Mouse (Mus musculus) embryo, embryonic 10.5 days (tissue): ENCODE data around the gene Eif2s2.
"Not testable (repeated sequence)": the region's sequence is repeated elsewhere in the genome, so short reads cannot be mapped to it uniquely, and the experiment has no call there.

Source experiments
- DNase-seq: peaks from one replicate; pipeline ENCODE4 v3.0.0-alpha.2; 2015; ENCODE audit warnings: low spot score

Gene Eif2s2

GRCm38 (mm10) chr2:154892201-154893044 is at the start of gene Eif2s2:
TSS of gene Eif2s2 (minus strand) at chr2:154892935.
- peak; percentile 99 for DNase-seq

DNA sequence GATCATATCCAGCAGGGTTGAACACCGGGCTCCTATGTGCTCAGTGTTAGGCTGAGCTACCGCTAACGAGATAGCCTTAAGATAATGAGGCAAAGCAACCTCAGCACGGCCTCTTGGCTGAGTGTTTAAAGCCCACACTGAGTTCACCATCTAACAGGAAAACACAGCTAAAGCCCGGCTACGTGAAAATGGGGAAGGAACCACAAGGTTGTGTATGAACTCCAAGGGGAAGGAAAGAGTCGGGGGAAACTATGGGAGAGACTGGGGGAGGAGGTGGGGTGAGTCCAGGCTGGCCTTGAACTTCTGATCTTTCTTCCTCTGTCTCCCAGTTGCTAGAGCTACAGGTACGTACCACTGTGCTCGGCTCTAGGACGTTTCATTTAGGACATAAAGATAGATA is 49.2 kb upstream of the Eif2s2 start:
- no peak for DNase-seq

DNA sequence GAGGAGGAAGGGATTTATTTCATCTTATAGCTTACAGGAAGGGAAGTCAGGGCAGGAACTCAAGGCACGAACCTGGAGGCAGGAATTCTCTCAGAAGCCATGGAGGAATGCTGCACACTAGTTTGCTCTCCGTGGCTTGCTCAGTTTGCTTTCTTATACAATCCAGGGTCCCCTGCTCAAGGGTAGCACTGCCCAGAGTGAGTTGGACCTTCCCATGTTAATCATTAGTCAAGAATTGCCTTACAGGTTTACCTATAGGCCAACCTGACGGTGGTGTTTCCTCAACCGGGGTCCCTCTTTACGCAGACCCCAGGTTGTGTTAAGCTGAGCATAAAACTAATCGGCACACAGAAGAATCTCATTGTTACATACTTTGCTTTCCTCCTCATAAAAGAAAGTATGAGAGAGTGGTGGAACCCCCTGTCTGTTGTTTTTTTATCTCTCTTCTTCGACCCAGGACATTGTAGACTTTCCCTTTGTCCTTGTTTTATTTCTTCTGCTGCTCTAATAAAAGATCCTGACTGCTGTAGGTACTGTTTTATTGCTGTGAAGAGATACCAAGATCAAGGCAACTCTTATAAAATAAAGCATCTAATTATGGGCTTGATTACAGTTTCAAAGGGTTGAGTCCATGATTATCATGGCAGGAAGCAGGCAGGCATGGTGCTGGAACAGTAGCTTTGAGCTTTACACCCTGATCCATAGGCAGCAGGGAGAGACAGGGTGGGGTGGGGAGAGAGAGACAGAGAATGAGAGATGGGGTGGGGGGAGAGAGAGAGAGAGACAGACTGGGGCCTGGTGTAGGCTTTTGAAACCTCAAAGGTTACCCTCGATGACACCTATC is 45.0 kb upstream of the Eif2s2 start:
- no peak for DNase-seq

- no peak for DNase-seq
Measured at GRCm38 (mm10) chr2:154936536-154937155, 43.9 kb upstream of the Eif2s2 start.

GRCm38 (mm10) chr2:154936106-154936505 is 43.4 kb upstream of the Eif2s2 start:
- DNase-seq = no peak

DNA sequence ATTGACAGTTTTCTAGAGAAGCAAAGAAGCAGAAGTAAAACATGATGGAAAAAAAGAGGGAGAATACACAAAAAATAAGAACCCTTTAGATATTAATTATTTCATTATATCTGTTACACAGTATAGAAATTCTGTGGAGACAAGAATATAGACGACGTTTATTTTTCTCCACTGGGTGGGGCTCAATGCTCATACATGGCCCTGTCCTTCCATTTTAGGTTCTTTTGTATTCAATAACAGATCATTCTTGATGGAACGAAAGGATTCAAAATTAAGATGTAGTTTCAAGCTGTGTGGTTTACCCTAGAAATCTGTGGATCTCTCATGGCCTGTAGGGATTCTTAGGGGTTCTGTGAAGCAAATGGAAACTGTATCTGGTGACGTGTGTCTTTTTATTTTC is 41.1 kb upstream of the Eif2s2 start:
- peak; percentile 49 for DNase-seq

GRCm38 (mm10) chr2:154928298-154928697 is 35.6 kb upstream of the Eif2s2 start:
- no peak for DNase-seq

DNA sequence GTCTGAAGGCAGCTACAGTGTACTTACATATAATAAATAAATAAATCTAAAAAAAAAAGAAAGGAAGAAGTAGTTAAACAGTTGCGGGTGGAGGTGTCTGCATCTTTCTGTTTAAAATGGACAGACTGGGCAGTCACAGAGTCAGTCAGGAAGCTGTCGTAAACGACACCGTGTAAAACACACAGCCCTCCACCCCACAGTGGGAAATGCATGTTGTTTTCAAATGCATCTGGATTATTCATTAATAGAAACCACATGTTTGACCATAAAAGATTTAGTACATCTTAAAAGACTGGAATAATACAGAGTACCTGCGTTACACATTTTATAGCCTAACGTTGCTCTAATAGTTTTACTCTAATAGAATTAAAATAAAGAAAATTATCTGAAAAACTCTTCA is 34.1 kb upstream of the Eif2s2 start:
- no peak for DNase-seq

GRCm38 (mm10) chr2:154925411-154926031 is 32.8 kb upstream of the Eif2s2 start:
- no peak for DNase-seq

- not testable (repeated sequence) for DNase-seq
Measured at GRCm38 (mm10) chr2:154922134-154922533, 29.4 kb upstream of the Eif2s2 start.

DNA sequence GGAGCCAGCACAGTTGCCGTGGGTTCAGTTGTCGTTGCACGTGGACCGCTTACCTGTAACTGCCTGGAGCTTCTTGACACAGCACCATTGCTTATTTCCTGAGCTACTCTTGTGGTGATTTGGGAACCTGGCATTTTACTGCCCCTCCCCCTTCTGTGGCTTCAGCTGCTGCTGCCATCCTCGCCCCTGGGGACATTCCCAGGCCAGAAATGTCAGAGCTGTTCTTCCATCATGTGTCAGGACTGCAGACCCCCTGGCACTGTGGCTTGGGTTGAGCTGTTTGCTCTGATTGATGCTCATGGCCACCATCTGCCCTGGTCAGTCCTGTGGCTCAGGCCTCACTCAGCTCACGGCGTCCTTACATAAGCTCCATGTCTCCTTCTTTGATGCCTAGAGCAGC is 28.2 kb upstream of the Eif2s2 start:
- DNase-seq = no peak

- DNase-seq = no peak
Measured at GRCm38 (mm10) chr2:154917866-154918641, 25.3 kb upstream of the Eif2s2 start.

GRCm38 (mm10) chr2:154916547-154916946 is 23.8 kb upstream of the Eif2s2 start:
- peak; percentile 81 for DNase-seq

GRCm38 (mm10) chr2:154915922-154916541 is 23.3 kb upstream of the Eif2s2 start:
- peak; percentile 33 for DNase-seq

DNA sequence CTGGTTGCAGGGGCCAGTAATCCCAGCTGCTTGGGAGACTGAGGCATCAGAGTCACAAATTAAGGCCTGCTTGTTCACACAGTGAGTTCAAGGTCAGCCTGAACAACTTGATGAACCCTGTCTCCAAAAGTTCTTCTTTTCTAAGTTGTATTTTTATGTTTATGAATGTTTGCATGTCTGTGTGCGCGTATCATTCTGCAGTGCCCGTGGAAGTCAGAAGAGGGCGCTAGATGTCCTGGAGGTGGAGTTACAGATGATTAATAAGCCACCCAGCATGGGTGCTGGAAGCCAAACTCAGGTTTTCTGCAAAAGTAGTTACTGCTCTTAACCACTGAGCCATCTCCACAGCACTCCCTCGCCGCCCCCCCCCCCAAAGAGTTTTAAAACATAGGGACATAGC is 17.1 kb upstream of the Eif2s2 start:
- DNase-seq = no peak

GRCm38 (mm10) chr2:154908223-154908622 is 15.5 kb upstream of the Eif2s2 start:
- DNase-seq = not testable (repeated sequence)

GRCm38 (mm10) chr2:154905796-154906195 is 13.1 kb upstream of the Eif2s2 start:
- no peak for DNase-seq

DNA sequence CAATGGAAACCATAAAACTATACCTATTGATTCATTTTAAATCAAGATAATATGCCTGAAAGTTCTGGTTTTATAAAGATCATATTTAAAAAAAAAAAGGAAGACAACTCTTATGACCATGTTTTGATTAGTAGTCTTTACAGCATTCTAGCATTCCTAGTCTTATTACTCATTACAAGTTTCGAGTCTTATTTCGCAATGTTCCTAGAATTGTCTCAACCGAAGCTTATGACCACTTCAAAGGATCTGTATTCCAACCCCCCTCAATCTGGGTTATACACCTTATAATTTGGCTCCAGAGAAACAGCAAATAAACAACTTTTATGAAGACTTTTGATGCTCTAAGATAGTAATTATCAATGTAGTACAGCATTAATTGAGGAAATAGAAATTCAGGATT is 9.4 kb upstream of the Eif2s2 start:
- DNase-seq = no peak

GRCm38 (mm10) chr2:154899412-154899811 is 6.7 kb upstream of the Eif2s2 start:
- DNase-seq = not testable (repeated sequence)

GRCm38 (mm10) chr2:154899004-154899403 is 6.3 kb upstream of the Eif2s2 start:
- DNase-seq = not testable (repeated sequence)

DNA sequence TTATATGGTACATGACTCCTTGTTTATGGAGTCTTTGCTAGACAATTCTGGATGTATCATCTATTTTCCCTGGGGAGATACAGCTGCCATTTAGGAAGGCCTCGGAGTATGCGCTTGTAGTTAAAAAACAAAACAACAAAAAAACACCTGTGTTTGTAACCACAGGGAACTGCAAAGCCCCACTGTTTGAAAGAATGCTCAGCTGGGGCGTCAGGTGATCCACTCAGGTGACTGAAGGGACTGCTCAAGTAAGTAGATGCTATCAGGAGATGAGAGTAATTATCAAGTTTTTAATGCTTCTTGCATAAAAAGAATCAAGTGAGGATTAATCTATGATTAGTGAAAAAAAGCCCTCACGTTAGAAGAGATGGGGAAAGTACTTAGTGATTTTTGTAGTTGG is 813 bp upstream of the Eif2s2 start:
- DNase-seq = no peak
